In genomic region chr11:107241678-107242077, GRCm38 (mm10) we compare ENCODE assay signal across 24 mouse cellular contexts. TPM values are rescaled to one million over a fixed set of nuclear protein-coding genes. Genes with fewer than 3 reads are reported as not detected.
DNase-seq lines count a peak whose midpoint lies in the region; ATAC-seq and TF ChIP-seq lines count a peak whose summit lies in the region.
"Had no signal": no experiment of that assay in that cellular context is flagged by ENCODE, and none has a peak within 500 bp of the region (broad histone marks: within the 10 kb centered on the region; RNA-seq: fewer than 3 reads in every experiment).

No protein-coding gene starts in this region.

- ATAC-seq in monocyte, adult 5-6 weeks (replicated peaks; ENCODE audit: insufficient number of reproducible peaks, low FRiP score, low TSS enrichment, poor library complexity, severe bottlenecking), result no peak
- ATAC-seq: forebrain, embryonic 16.5 days; hindbrain, postnatal 0 days; intestine, embryonic 16.5 days; midbrain, embryonic 15.5 days had no signal

- WGBS in heart, adult 2 months, result 58% methylated on average over 7 of the region's 7 CpGs
- WGBS in thymus, adult 2 months, result 80% methylated on average over 7 of the region's 7 CpGs

- H3K27ac ChIP-seq in heart, adult 2 months, result peak overlapping the region; percentile 40; the same call in 1 of the 2 replicates
- no peak overlapping the region for H3K27ac ChIP-seq in thymus, adult 2 months (ENCODE audit: control insufficient read depth, insufficient read depth, low read length)
- H3K27ac ChIP-seq: embryonic facial prominence, embryonic 10.5 days; forebrain, embryonic 10.5 days; hindbrain, postnatal 0 days; limb, embryonic 10.5 days; midbrain, embryonic 15.5 days; neural tube, embryonic 15.5 days had no signal

- TF ChIP-seq POLR2A in heart, adult 2 months (IDR thresholded peaks at IDR 0.05; ENCODE audit: insufficient read depth, low read depth, low read length), result no peak
- TF ChIP-seq POLR2A in thymus, adult 2 months (IDR thresholded peaks at IDR 0.05; ENCODE audit: control insufficient read depth, extremely low read depth, insufficient read depth, low read length, poor library complexity), result no peak

- 0 out of 2 replicates have a peak, but pooled peaks have one; percentile 36 for TF ChIP-seq EP300 in heart, adult 2 months (IDR thresholded peaks at IDR 0.05; ENCODE audit: insufficient read depth, low read depth, low read length)

- intact Hi-C loops in heart, adult 2 months (cut with DNase I), result no loop called here

- H3ac ChIP-seq in C2C12 (ENCODE audit: control insufficient read depth, insufficient read length, low read depth), result no peak overlapping the region

- peak in 1 of 2 experiments; percentile 60 for DNase-seq in heart, adult 2 months
- DNase-seq in heart, postnatal 4 days, result no peak
- DNase-seq in 416B (ENCODE audit: low read depth), result peak; percentile 13
- peak; percentile 46 for DNase-seq in gonadal fat pad, adult 2 months (ENCODE audit: low read depth)
- no peak for DNase-seq in thymus, adult 2 months
- no peak for DNase-seq in lung, adult 18-20 months
- DNase-seq: cerebellum, adult 11-12 months; cerebellum, postnatal 10 days; gastrocnemius, postnatal 10 days; kidney, postnatal 14 days; liver; lung, postnatal 10 days; right cerebral cortex, postnatal 14 days; thymus, postnatal 25 days had no signal

- no peak overlapping the region for H3K9ac ChIP-seq in heart, adult 2 months (ENCODE audit: low read depth, low read length)
- H3K9ac ChIP-seq: midbrain, embryonic 15.5 days; neural tube, embryonic 15.5 days had no signal

- H3K79me3 ChIP-seq in C2C12 (ENCODE audit: low read depth), result no peaks in the 10 kb centered on the region

- H3K4me3 ChIP-seq in heart, adult 2 months, result no peak overlapping the region
- H3K4me3 ChIP-seq in C2C12 (ENCODE audit: insufficient read depth, poor library complexity, severe bottlenecking), result no peak overlapping the region
- H3K4me3 ChIP-seq in thymus, adult 2 months (ENCODE audit: control insufficient read depth, insufficient read depth, low read length), result no peak overlapping the region
- H3K4me3 ChIP-seq: embryonic facial prominence, embryonic 10.5 days; forebrain, embryonic 10.5 days; limb, embryonic 10.5 days; midbrain, embryonic 15.5 days; neural tube, embryonic 15.5 days had no signal

- no peak for TF ChIP-seq CTCF in heart, adult 2 months (IDR thresholded peaks at IDR 0.05)
- TF ChIP-seq CTCF in C2C12 (IDR thresholded peaks at IDR 0.05; ENCODE audit: control insufficient read depth, insufficient read depth, insufficient read length), result no peak
- no peak for TF ChIP-seq CTCF in thymus, adult 2 months (IDR thresholded peaks at IDR 0.05; ENCODE audit: borderline replicate concordance, control insufficient read depth, extremely low read depth, insufficient read depth, low read length, poor library complexity)

- peaks cover 5% of the 10 kb centered on the region for H3K4me1 ChIP-seq in heart, adult 2 months (ENCODE audit: control insufficient read depth, insufficient read depth, low read length)
- H3K4me1 ChIP-seq in thymus, adult 2 months (replicated peaks; ENCODE audit: control insufficient read depth, insufficient read depth, low read length), result no peaks in the 10 kb centered on the region
- H3K4me1 ChIP-seq: embryonic facial prominence, embryonic 10.5 days; limb, embryonic 10.5 days; midbrain, embryonic 15.5 days; neural tube, embryonic 15.5 days had no signal

- no peaks in the 10 kb centered on the region for H3K79me2 ChIP-seq in heart, adult 2 months (replicated peaks; ENCODE audit: control insufficient read depth, insufficient read depth, low read length)
- no peaks in the 10 kb centered on the region for H3K79me2 ChIP-seq in C2C12 (ENCODE audit: control insufficient read depth, insufficient read depth)

- H3K27me3 ChIP-seq in heart, adult 2 months (ENCODE audit: control insufficient read depth, insufficient read depth, low read length), result no peaks in the 10 kb centered on the region
- peaks cover 13% of the 10 kb centered on the region for H3K27me3 ChIP-seq in C2C12 (ENCODE audit: control insufficient read depth, insufficient read depth, insufficient read length)
- H3K27me3 ChIP-seq in thymus, adult 2 months (ENCODE audit: control insufficient read depth, insufficient read depth, low read length), result no peaks in the 10 kb centered on the region
- H3K27me3 ChIP-seq: midbrain, embryonic 15.5 days; neural tube, embryonic 15.5 days had no signal

- H3K36me3 ChIP-seq in heart, adult 2 months (ENCODE audit: control insufficient read depth, insufficient read depth, low read length), result peaks cover 8% of the 10 kb centered on the region
- no peaks in the 10 kb centered on the region for H3K36me3 ChIP-seq in C2C12 (ENCODE audit: control insufficient read depth, insufficient read depth)
- no peaks in the 10 kb centered on the region for H3K36me3 ChIP-seq in thymus, adult 2 months (ENCODE audit: control insufficient read depth, insufficient read depth, low read length)
- H3K36me3 ChIP-seq: midbrain, embryonic 15.5 days; neural tube, embryonic 15.5 days had no signal

TF ChIP-seq in C2C12, 6 proteins besides CTCF, POLR2A, EP300 and RAD21:
- TF ChIP-seq MAX (IDR thresholded peaks at IDR 0.05), result no peak
- peak; percentile 48 for TF ChIP-seq USF1 (IDR thresholded peaks at IDR 0.05; ENCODE audit: low read depth)
- TF ChIP-seq CEBPB (IDR thresholded peaks at IDR 0.05; ENCODE audit: low read depth), result no peak
TF ChIP-seq in C2C12: peak in this region for 1.

RNA-seq across cellular contexts. Expression of gene Nol11, which starts 52.5 kb away (rescaled TPM):
- 10 to 100 TPM; 18.3 to 18.6 TPM for total RNA-seq in heart, adult 2 months (2021)
- polyA plus RNA-seq in heart, adult 2 months (2012; rRNA removed), result 8.2 and 13.9 TPM in 2 replicates
- 10 to 100 TPM; 28.5 to 30.8 TPM for total RNA-seq in heart, postnatal 4 days (2021)
- polyA plus RNA-seq in C2C12 (2012; fragmentation: generic; extraction: Trizol), result 24.4 TPM
- 7.6 and 8.5 TPM in 2 replicates for polyA plus RNA-seq in gonadal fat pad, adult 2 months (2012; rRNA removed)
- 11.7 and 12.8 TPM in 2 replicates for polyA plus RNA-seq in thymus, adult 2 months (2012; rRNA removed)
- total RNA-seq in monocyte, adult 5-6 weeks (2017), result 25.2 to 32.3 TPM (median 26.5 TPM) in 3 replicates

Comparison
In these comparisons a context has a peak if more than half of its experiments do, and no peak if none do; other contexts are left out.
1. DNase-seq: peak in 416B (single experiment) and gonadal fat pad, adult 2 months (single experiment); none in heart, postnatal 4 days (single experiment), thymus, adult 2 months (single experiment) and lung, adult 18-20 months (0 of 2).